Mouse (Mus musculus): ENCODE measurements around the gene Gm11037.

GRCm38 (mm10) chr2:131143007-131143780 lies 9.9 kb downstream of the Gm11037 start:
- TF ChIP-seq CTCF (IDR thresholded peaks at IDR 0.05; ENCODE audit: borderline replicate concordance, insufficient read depth, low read length) (no peak), POLR2A (IDR thresholded peaks at IDR 0.05; ENCODE audit: low read depth, low read length) (no peak)

Measured in embryonic fibroblast, embryonic 13.5 days (primary cell).